Mouse (Mus musculus): ENCODE results near the gene Fam117b. TPM values are rescaled to one million over a fixed set of nuclear protein-coding genes. Genes with fewer than 3 reads are reported as not detected.

Fam117b gene
- total and polyA plus RNA-seq, 3 experiments: 11.2 to 15.5 TPM; not detected in 1

GRCm38 (mm10) chr1:59926021-59926672, 13.3 kb downstream of the Fam117b start:
- H3K9me3 ChIP-seq (replicated peaks; ENCODE audit: insufficient read depth, low read length): no peaks in the 10 kb centered on the region

GRCm38 (mm10) chr1:59927131-59927680, 14.4 kb downstream of the Fam117b start:
- no peak overlapping the region for H3K27ac ChIP-seq (ENCODE audit: control insufficient read depth, low read depth, low read length)
- TF ChIP-seq SIN3A (IDR thresholded peaks at IDR 0.05; ENCODE audit: low read length) (no peak), MAFK (IDR thresholded peaks at IDR 0.05; ENCODE audit: borderline replicate concordance, low read depth, low read length) (no peak), MXI1 (IDR thresholded peaks at IDR 0.05; ENCODE audit: low read depth, low read length) (no peak), MYB (IDR thresholded peaks at IDR 0.05; ENCODE audit: low read depth, low read length) (no peak), MYC (IDR thresholded peaks at IDR 0.05; ENCODE audit: low read depth, low read length) (no peak), MEF2A (IDR thresholded peaks at IDR 0.05; ENCODE audit: extremely low read depth, insufficient replicate concordance, low read depth, low read length, poor library complexity, severe bottlenecking) (no peak), E2F4 (IDR thresholded peaks at IDR 0.05; ENCODE audit: borderline replicate concordance, low read depth, low read length) (no peak), RCOR1 (IDR thresholded peaks at IDR 0.05; ENCODE audit: low read depth, low read length) (no peak), ZMIZ1 (IDR thresholded peaks at IDR 0.05; ENCODE audit: low read depth, low read length) (no peak), ZC3H11A (IDR thresholded peaks at IDR 0.05; ENCODE audit: low read depth, low read length) (no peak), KAT2A (conservative IDR thresholded peaks at IDR 0.05; ENCODE audit: low read depth, low read length) (no peak), TBP (IDR thresholded peaks at IDR 0.05; ENCODE audit: low read depth, low read length) (no peak), GATA1 (IDR thresholded peaks at IDR 0.05; ENCODE audit: low read depth, low read length) (no peak), JUND (IDR thresholded peaks at IDR 0.05; ENCODE audit: low read depth, low read length) (no peak), POLR2AphosphoS5 (IDR thresholded peaks at IDR 0.05; ENCODE audit: borderline replicate concordance, low read depth, low read length) (no peak), ELF1 (IDR thresholded peaks at IDR 0.05; ENCODE audit: low read depth, low read length) (no peak), HCFC1 (IDR thresholded peaks at IDR 0.05; ENCODE audit: low read depth, low read length) (no peak), BHLHE40 (IDR thresholded peaks at IDR 0.05; ENCODE audit: borderline replicate concordance, low read depth, low read length) (no peak), EP300 (IDR thresholded peaks at IDR 0.05; ENCODE audit: low read depth in 1 of 2, low read length in 2 of 2) (no peak)
- peaks cover 31% of the 10 kb centered on the region for H3K79me2 ChIP-seq (ENCODE audit: control insufficient read depth, insufficient read depth, low read length, poor library complexity)
- no peak for DNase-seq (ENCODE audit: low read depth, low spot score)
- H3K36me3 ChIP-seq (ENCODE audit: control insufficient read depth in 1 of 2, insufficient read depth in 2 of 2, low read length in 2 of 2): peaks cover 0 to 24% of the 10 kb centered on the region in 2 experiments; a peak in 2 of 4 replicates
- no peaks in the 10 kb centered on the region for H3K9me3 ChIP-seq (replicated peaks; ENCODE audit: insufficient read depth, low read length)
- H3K4me3 ChIP-seq (ENCODE audit: control insufficient read depth in 1 of 2, insufficient read depth in 1 of 2, low read depth in 2 of 2, low read length in 2 of 2): no peak overlapping the region
- no peaks in the 10 kb centered on the region for H3K27me3 ChIP-seq (ENCODE audit: control insufficient read depth in 1 of 2, insufficient read depth in 2 of 2, low read length in 2 of 2)
- peaks cover 7 to 9% of the 10 kb centered on the region in 2 experiments; a peak in 3 of 4 replicates for H3K4me1 ChIP-seq (ENCODE audit: control insufficient read depth in 1 of 2, insufficient read depth in 2 of 2, low read length in 2 of 2)
- H3K9ac ChIP-seq (ENCODE audit: control insufficient read depth, low read depth, low read length, poor library complexity, severe bottlenecking): no peak overlapping the region

More at GRCm38 (mm10) chr1:59926021-59926672, 13.3 kb downstream of the Fam117b start:
- Histone ChIP-seq H3K36me3 (ENCODE audit: control insufficient read depth in 1 of 2, insufficient read depth in 2 of 2, low read length in 2 of 2) (peaks cover 0 to 24% of the 10 kb centered on the region in 2 experiments; a peak in 2 of 4 replicates), H3K27me3 (ENCODE audit: control insufficient read depth in 1 of 2, insufficient read depth in 2 of 2, low read length in 2 of 2) (no peaks in the 10 kb centered on the region), H3K4me3 (ENCODE audit: control insufficient read depth in 1 of 2, insufficient read depth in 1 of 2, low read depth in 2 of 2, low read length in 2 of 2) (no peak overlapping the region), H3K27ac (ENCODE audit: control insufficient read depth, low read depth, low read length) (no peak overlapping the region), H3K79me2 (ENCODE audit: control insufficient read depth, insufficient read depth, low read length, poor library complexity) (peaks cover 34% of the 10 kb centered on the region), H3K4me1 (ENCODE audit: control insufficient read depth in 1 of 2, insufficient read depth in 2 of 2, low read length in 2 of 2) (peaks cover 9 to 12% of the 10 kb centered on the region in 2 experiments), H3K9ac (ENCODE audit: control insufficient read depth, low read depth, low read length, poor library complexity, severe bottlenecking) (no peak overlapping the region)
- DNase-seq (ENCODE audit: low read depth, low spot score): no peak
- no peak for TF ChIP-seq USF2 (IDR thresholded peaks at IDR 0.05; ENCODE audit: borderline replicate concordance in 1 of 2, insufficient read depth in 1 of 2, low read depth in 1 of 2, low read length in 2 of 2)
- TF ChIP-seq CTCF (IDR thresholded peaks at IDR 0.05 in 2 of 3, conservative IDR thresholded peaks at IDR 0.05 in 1 of 3; ENCODE audit: control insufficient read depth in 1 of 3, insufficient read depth in 1 of 3, low read depth in 2 of 3, low read length in 3 of 3, poor library complexity in 1 of 3, severe bottlenecking in 1 of 3): no peak
- TF ChIP-seq BHLHE40 (IDR thresholded peaks at IDR 0.05; ENCODE audit: borderline replicate concordance, low read depth, low read length): no peak
- TF ChIP-seq MYB (IDR thresholded peaks at IDR 0.05; ENCODE audit: low read depth, low read length): no peak
- no peak for TF ChIP-seq ZC3H11A (IDR thresholded peaks at IDR 0.05; ENCODE audit: low read depth, low read length)
- no peak for TF ChIP-seq POLR2AphosphoS2 (IDR thresholded peaks at IDR 0.05; ENCODE audit: low read length)
- no peak for TF ChIP-seq MEF2A (IDR thresholded peaks at IDR 0.05; ENCODE audit: extremely low read depth, insufficient replicate concordance, low read depth, low read length, poor library complexity, severe bottlenecking)
- no peak for TF ChIP-seq SIN3A (IDR thresholded peaks at IDR 0.05; ENCODE audit: low read length)
- TF ChIP-seq TCF12 (IDR thresholded peaks at IDR 0.05; ENCODE audit: low read depth, low read length): no peak
- TF ChIP-seq CHD1 (IDR thresholded peaks at IDR 0.05; ENCODE audit: low read depth, low read length): no peak
- TF ChIP-seq POLR2AphosphoS5 (IDR thresholded peaks at IDR 0.05; ENCODE audit: borderline replicate concordance, low read depth, low read length): no peak
- no peak for TF ChIP-seq GABPA (IDR thresholded peaks at IDR 0.05; ENCODE audit: low read depth, low read length)
- TF ChIP-seq UBTF (IDR thresholded peaks at IDR 0.05; ENCODE audit: borderline replicate concordance, insufficient read depth, low read depth, low read length): no peak
- TF ChIP-seq KAT2A (conservative IDR thresholded peaks at IDR 0.05; ENCODE audit: low read depth, low read length): no peak
